Mouse (Mus musculus): Measurements from ENCODE around the gene Olfr202.

DNA sequence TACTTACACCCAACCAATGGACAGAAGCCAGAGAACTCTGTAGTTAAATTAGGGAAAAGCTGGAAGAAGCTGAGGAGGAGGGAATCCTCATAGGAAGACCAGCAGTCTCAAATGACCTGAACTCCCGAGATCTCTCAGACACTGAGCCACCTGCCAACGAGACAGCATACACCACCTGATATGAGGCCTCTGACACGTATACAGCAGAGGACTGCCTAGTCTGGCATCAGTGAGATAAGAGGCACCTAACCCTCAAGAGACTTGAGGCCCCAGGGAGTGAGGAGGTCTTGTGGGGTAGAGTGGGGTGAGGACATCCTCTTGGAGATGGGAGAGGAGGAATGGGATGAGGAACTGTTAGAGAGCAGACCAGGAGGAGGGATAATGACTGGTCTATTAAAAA, 6.1 kb downstream of the Olfr202 start:
- no peak for TF ChIP-seq CTCF (conservative IDR thresholded peaks at IDR 0.05 in 1 of 2, IDR thresholded peaks at IDR 0.05 in 1 of 2; ENCODE audit: low read depth in 2 of 2, low read length in 2 of 2)
- no peak for TF ChIP-seq RAD21 (IDR thresholded peaks at IDR 0.05; ENCODE audit: low read depth, low read length)
- no peak for TF ChIP-seq EP300 (IDR thresholded peaks at IDR 0.05; ENCODE audit: low read length)
- no peak for TF ChIP-seq CHD1 (IDR thresholded peaks at IDR 0.05; ENCODE audit: low read depth, low read length)
- TF ChIP-seq POLR2A (IDR thresholded peaks at IDR 0.05; ENCODE audit: low read depth, low read length), result no peak
- no peak for TF ChIP-seq NELFE (IDR thresholded peaks at IDR 0.05; ENCODE audit: low read depth, low read length)
- TF ChIP-seq MAX (IDR thresholded peaks at IDR 0.05; ENCODE audit: low read length), result no peak
- TF ChIP-seq JUND (conservative IDR thresholded peaks at IDR 0.05; ENCODE audit: low read depth, low read length), result no peak
- no peak for TF ChIP-seq SIN3A (IDR thresholded peaks at IDR 0.05; ENCODE audit: low read length)
- no peak for TF ChIP-seq PAX5 (IDR thresholded peaks at IDR 0.05; ENCODE audit: low read length)
- TF ChIP-seq USF2 (conservative IDR thresholded peaks at IDR 0.05; ENCODE audit: low read depth, low read length), result no peak
- TF ChIP-seq ZKSCAN1 (IDR thresholded peaks at IDR 0.05; ENCODE audit: borderline replicate concordance, low read depth, low read length), result no peak
- TF ChIP-seq TBP (conservative IDR thresholded peaks at IDR 0.05; ENCODE audit: low read depth, low read length), result no peak
- TF ChIP-seq ETS1 (conservative IDR thresholded peaks at IDR 0.05; ENCODE audit: low read depth, low read length), result no peak

Measured in CH12.LX (cell line).